Mouse (Mus musculus) T-cell, adult 2 months (primary cell): ENCODE results near the gene Fam118b.

Source experiments
- DNase-seq: peaks from one replicate; pipeline ENCODE4 v3.0.0; 2022; ENCODE audit warnings: low spot score

Fam118b gene

DNA sequence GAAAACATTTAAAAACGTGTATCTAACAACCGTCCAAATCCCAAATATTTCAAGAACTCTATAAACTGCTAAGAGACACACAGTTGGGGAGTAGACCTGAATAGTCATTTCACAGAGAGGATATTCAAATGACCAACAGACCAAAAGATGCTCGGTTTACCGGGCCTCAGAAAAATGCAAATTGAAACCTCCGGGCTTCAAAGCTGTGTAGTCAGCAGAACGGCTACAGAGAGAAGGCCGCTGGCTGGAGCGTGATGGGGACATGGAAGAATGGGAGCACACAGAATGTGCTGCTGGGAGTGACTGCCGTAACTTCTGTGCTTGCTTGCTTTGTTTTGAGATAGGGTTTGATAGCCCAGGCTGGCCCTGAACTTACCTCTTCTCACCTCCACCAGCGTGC lies 69.3 kb downstream of the Fam118b start:
- DNase-seq, result no peak

DNA sequence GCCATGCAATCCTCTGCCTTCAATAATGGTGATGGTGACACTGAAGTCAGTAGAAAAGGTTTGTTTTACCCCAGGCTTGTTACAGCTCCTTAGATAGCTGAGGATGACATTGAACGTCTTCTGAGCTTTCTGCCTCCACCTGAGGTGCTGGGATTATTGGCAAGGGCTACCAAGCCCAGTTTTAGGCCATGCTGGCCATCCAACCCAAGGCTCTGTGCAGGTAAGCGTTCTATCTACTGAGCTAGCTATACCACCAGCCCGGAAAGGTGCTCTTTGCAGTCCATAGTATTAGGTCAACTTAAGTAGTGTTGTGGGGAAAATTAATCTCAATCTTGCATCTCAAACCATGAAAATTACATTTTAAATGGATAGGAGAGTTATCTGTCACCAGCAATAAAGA lies 70.0 kb downstream of the Fam118b start:
- DNase-seq, result no peak

DNA sequence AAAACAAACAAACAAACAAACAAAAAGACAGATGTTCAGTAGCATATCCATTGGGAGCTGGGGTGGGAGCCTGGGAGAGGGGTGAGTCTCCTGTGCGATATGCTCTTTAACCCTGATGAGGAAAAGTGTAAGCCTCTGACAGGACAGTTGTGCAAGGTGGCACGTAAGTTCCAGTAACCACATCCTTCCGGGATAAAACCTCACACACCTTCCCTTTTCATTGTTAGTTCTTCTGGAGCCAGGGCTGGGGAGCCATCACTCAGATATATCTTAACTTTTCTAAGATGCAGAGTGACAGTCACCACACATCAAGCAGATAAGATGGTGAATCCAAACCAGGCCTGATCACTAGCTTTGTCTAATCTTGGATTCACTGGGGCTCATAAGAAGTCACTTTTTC lies 73.6 kb downstream of the Fam118b start:
- no peak for DNase-seq

DNA sequence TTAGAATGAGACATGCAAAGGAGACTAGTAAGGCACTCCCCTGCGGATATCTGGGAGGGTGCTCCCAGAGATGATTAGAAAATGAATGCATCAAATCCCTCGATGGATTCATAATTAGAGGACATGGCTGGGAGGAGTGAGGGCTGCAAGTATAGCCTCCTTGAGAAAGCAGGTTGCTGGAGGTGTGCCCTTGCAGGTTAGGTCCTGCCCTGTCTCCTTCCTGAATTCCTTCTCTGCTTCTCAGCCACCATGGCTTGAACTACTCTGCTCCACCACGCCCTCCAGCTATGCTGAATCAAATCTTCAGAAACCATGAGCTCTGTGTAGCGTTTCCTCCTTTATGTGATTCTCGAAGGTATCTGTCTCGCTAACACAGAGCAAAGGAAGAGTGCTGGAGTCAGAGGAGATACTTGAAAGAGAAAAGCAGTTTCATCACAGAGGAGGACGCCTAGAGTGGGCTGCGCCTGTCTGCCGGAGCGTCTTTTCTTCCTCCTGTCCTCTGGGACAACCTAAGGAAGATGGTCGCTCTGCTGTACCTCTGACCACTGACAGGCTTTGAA lies 74.5 kb downstream of the Fam118b start:
- no peak for DNase-seq

DNA sequence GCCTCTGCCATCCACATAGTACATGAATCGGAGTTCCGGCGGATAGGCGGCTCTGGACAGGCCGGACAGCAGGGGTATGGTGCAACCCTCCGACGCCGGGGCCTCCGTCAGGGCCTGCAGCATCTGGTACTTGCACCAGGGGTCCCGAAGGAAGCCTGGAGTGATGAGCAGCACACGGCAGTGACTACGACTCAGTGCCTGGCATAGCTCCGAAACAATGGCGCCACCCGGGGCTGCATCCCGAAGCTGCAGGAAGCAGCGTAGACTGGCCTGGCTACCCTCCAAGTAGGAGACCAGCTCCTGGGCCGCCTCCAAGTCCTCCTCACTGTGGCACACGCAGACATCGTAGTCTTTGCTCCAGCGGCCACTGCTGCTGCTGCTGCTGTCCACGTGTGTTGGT lies 78.9 kb downstream of the Fam118b start:
- DNase-seq, result no peak

DNA sequence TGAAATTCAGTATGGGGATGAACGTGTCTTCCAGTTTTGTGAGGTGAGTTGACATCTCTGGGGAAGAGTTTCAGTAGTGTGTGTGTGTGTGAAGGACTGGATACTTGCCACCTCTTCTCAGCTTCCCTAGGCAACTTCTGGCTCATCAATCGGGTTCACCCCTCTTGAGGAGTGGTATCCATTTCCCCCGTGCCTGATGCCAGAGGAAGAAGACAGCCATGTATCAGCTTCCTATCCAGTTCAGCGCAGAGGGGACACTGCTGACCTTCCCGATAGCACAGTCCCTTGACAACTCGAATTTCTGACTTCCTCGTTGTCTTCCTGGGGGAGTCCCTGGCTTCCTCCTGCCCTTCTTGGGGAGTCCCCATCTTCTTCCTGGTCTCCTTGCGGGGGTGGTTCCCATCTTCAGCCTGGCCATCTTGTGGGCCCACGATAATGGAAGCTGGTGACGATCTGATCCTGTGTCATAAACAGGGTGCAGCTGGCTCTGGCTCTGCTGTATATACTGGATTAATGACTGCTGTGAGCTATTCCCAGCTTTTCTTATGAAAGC lies 80.2 kb downstream of the Fam118b start:
- no peak for DNase-seq

DNA sequence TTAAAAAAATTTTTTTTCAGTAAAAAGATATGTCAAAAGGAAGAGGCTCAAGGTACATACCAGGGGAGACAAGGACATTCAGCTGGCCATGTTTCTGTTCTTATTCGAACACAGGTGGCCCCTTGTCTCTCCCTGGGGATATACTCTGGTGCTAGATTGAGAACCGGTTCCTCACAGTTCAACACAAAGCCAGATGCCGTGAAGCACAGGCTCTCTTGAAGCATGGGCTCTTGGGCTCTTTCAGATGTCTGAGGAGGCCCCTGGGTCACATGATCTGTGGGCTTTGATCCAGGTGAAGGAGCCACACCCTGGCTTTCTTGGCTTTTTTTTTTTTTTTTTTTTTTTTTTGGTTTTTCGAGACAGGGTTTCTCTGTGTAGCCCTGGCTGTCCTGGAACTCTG lies 81.2 kb downstream of the Fam118b start:
- no peak for DNase-seq

DNA sequence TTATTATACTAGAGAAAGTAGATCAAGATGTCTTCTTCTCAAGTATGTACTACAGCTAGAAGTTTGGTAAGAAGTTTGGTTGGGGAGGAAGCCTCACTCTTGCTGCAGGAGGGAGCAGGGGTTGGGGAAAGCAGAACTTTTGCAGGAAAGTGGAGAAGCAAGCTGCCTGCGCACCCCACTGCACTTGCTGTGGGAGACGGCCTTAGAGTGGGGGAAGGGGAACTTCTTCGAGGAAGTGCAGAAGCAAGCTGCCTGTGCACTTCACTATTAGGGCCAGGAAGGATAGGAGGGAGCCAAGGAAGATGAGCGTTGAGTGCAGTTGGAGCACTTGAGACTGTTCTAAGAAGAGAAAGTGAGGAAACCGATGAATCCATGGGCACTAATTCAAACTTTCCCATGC lies 84.2 kb downstream of the Fam118b start:
- no peak for DNase-seq

DNA sequence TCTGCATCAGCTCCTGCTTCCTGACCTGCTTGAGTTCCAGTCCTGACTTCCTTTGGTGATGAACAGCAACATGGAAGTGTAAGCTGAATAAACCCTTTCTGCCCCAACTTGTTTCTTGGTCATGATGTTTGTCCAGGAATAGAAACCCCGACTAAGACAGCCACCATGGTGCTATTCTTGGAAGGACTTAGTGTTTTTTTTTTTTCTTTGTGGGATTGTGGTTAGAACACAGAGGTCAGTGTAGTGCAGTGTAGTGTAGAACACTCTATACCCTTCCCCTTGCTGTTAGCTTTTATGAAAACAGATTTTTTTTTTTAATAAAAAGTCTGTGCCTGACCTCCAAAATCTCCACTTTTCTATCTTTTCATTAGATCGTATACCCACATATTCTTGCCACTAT lies 84.8 kb downstream of the Fam118b start:
- DNase-seq, result no peak

DNA sequence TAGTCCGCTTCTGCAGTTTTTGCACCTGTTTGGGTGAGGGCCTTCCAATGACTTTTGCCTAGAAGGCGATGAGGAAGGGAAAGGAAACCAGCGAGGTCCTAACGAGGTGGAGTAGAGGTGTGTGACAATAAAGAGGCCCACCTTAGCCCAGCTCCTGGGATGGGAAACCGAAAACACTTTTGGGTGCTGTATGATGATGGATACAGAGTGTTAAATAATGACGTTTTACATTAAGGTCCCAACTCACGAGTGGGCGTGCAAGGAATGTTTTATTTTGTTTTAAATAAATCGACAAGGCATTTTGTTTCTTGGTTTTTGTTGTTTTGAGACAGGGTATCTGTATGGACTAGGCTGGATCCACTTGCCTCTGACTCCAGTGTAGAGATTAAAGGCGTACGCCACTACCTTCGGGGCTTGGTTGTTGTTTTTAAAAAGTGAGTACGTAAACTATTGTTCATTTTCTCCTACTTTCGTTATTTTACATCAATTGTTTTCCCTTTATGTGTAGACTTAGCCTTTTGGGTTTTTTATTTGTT lies 91.4 kb downstream of the Fam118b start:
- no peak for DNase-seq

DNA sequence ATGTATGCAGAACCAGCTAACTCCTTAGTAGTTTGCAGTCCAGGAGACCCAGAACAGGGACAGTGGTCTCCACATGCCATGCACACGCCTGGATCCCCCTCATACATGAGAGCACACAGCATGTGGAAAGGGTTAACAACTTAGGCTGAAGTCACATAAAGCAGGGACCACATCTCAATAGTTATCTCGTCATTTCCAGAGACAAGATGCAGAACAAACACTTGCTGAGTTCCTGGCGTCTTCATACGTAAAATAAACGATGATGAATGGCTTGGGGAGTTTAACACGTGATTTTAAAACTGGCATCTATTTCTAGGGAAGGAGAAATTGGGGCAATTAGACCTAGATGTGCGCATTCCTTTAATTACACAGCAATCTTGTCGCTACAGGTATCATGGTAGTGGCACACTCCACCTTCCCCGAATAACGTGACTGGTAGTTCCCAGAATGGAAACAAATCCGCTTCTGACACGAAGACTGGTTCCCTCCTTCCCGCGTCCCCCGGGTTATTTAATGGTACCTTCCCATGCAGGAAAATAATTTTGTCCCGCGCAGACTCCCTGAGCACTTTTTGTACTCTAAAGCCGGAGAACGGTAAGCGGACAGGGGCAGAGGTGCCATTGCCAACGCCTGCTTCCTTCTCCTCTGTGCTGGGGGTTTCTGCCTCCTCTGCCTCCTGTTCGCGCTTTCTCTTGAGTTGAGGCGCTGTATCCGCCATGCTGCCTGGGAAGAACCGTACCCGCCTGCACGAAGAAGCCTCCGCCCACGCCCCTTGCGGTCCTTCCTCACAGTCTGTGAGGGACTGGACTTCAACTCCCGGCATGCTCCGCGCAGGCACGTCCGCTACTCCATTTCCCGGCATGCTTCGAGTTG lies 92.1 kb downstream of the Fam118b start, which contains the start of gene Dcps:
Dcps (minus strand) TSS at position 811 of the 873 bp plus-strand sequence.
- DNase-seq, result peak; percentile 95

DNA sequence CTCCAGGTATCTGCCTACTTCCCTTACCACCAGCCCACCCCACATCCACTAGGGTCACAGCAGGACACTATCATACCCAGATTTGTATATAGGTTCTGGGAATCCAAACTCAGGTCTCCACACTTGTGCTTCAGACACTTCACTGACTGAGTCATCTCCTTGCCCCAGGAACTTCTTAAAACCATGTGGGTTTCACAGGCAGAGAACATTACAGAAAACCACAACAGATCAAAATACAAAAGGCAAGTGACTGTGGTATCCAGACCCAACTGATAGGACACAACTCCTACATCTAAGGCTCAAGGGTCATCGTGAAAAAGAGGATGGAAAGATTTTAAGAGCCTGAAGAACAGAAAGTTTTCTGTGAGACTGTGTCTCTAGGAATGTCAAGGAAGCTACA lies 94.3 kb downstream of the Fam118b start:
- DNase-seq, result no peak

DNA sequence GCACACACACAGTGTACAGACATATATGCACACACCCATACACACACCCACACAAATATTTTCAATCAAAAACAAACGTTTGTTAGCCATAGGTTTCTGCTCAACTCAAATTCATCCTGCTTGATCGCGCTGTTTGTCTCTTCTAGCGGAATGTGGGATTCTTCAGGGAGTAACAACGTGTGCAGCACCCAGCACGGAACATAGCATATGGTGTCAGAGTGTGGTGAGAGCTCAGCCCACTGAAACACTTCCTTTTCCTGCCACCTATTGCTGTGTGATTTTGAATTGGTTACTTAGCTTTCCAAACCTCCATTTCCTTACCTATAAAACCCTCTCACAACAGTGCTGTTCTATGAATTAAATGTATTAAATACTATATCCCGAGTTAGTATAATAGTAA lies 97.5 kb downstream of the Fam118b start:
- DNase-seq, result no peak
